Mouse (Mus musculus) neural tube, embryonic 12.5 days (tissue): ENCODE data around the gene Nans. TPM values are rescaled to one million over a fixed set of nuclear protein-coding genes. Genes with fewer than 3 reads are reported as not detected.

Source experiments
- ATAC-seq: fragments of 200-750 bp; cut with Nextera tagmentation; 2 replicates; pipeline ENCODE4 v1.8.0; 2017; ENCODE audit warnings: low read depth, mild to moderate bottlenecking, moderate TSS enrichment, moderate library complexity; ENCODE audit not compliant: low FRiP score
- H3K27ac ChIP-seq: fragments of 300-500 bp; sonication (generic); 2 replicates; pipeline ENCODE4 v1.5.1; 2016
- H3K27me3 ChIP-seq: fragments of 300-500 bp; sonication (generic); replicated peaks from 2 replicates; pipeline ENCODE4 v1.6.1; 2016; ENCODE audit warnings: mild to moderate bottlenecking
- H3K36me3 ChIP-seq: fragments of 300-500 bp; sonication (generic); 2 replicates; pipeline ENCODE4 v1.6.1; 2016; ENCODE audit warnings: mild to moderate bottlenecking
- H3K4me1 ChIP-seq: fragments of 300-500 bp; sonication (generic); 2 replicates; pipeline ENCODE4 v1.6.1; 2016
- H3K4me2 ChIP-seq: fragments of 300-500 bp; sonication (generic); replicated peaks from 2 replicates; pipeline ENCODE4 v1.6.1; 2016; ENCODE audit warnings: mild to moderate bottlenecking
- H3K4me3 ChIP-seq: fragments of 300-500 bp; sonication (generic); 2 replicates; pipeline ENCODE4 v1.5.1; 2016
- H3K9ac ChIP-seq: fragments of 300-500 bp; sonication (generic); 2 replicates; pipeline ENCODE4 v1.6.1; 2016; ENCODE audit warnings: mild to moderate bottlenecking
- H3K9me3 ChIP-seq: fragments of 300-500 bp; sonication (generic); 2 replicates; pipeline ENCODE4 v1.6.1; 2016; ENCODE audit warnings: mild to moderate bottlenecking
- WGBS: fragments of 180-500 bp; shearing (Covaris S2); methylation state at CpG from one replicate; pipeline ENCODE4 v1.1.7; 2016; 5-methylcytosine and 5-hydroxymethylcytosine counted together
- polyA plus RNA-seq: library from polyadenylated mRNA; unstranded; fragments of >200 nt; fragmentation: Nextera tagmentation; extraction: Ambion mirVana; gene quantifications from 2 replicates; pipeline ENCODE4 v1.2.1, GENCODE M21; 2016

The Nans gene
- polyA plus RNA-seq, 1 experiment from 2014 or later: 70.7 TPM

- WGBS: 63% methylated on average over 9 of the region's 9 CpGs
- H3K4me3 ChIP-seq: no peak overlapping the region
- H3K27ac ChIP-seq: no peak overlapping the region
- H3K27me3 ChIP-seq: peaks cover 34% of the 10 kb centered on the region
- no peak overlapping the region for H3K4me2 ChIP-seq
- no peak overlapping the region for H3K9ac ChIP-seq
- peaks cover 6% of the 10 kb centered on the region; the same call in 1 of the 2 replicates for H3K4me1 ChIP-seq
- no peaks in the 10 kb centered on the region for H3K36me3 ChIP-seq
- no peaks in the 10 kb centered on the region for H3K9me3 ChIP-seq
- no peak for ATAC-seq
These were observed 50.1 kb downstream of the Nans start for GRCm38 (mm10) chr4:46539167-46539566.

GRCm38 (mm10) chr4:46541707-46542106 lies 52.7 kb downstream of the Nans start:
- H3K4me2 ChIP-seq: no peak overlapping the region

GRCm38 (mm10) chr4:46543366-46544050 lies 54.5 kb downstream of the Nans start:
- no peak for ATAC-seq
- Histone ChIP-seq H3K4me3 (no peak overlapping the region), H3K4me1 (0 out of 2 replicates have a peak, but pooled peaks cover 4% of the 10 kb centered on the region), H3K27me3 (0 out of 2 replicates have a peak, but pooled peaks cover 3% of the 10 kb centered on the region), H3K36me3 (no peaks in the 10 kb centered on the region), H3K27ac (no peak overlapping the region), H3K9me3 (no peaks in the 10 kb centered on the region), H3K9ac (no peak overlapping the region), H3K4me2 (no peak overlapping the region)
- 94% methylated on average over 13 of the region's 13 CpGs for WGBS

More at GRCm38 (mm10) chr4:46541707-46542106, 52.7 kb downstream of the Nans start:
- no peak overlapping the region for H3K4me3 ChIP-seq
- no peak overlapping the region for H3K27ac ChIP-seq
- H3K27me3 ChIP-seq: peaks cover 12% of the 10 kb centered on the region
- 46% methylated on average over 9 of the region's 9 CpGs for WGBS
- no peak overlapping the region for H3K9ac ChIP-seq
- 0 out of 2 replicates have a peak, but pooled peaks cover 1% of the 10 kb centered on the region for H3K4me1 ChIP-seq
- ATAC-seq: no peak
- no peaks in the 10 kb centered on the region for H3K36me3 ChIP-seq
- H3K9me3 ChIP-seq: no peaks in the 10 kb centered on the region

DNA sequence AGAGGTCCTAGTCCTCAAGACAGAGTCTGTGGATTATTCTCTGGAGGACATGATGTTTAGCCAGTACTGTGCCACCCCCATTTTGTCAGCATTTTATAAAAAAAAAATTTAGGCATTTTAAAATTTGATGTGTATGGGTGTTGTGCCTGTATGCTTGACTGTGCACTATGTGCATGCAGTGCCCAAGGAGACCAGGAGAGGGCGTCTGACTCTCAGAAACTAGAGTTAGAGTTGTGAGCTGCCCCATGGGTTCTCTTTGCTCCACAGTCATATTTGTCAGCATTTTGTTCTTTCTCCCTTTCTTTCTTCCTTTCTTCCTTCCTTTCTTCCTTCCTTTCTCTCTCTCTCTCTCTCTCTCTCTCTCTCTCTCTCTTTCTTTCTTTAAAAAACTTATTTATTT lies 55.3 kb downstream of the Nans start:
- Histone ChIP-seq H3K9ac (no peak overlapping the region), H3K4me1 (0 out of 2 replicates have a peak, but pooled peaks cover 4% of the 10 kb centered on the region), H3K27ac (no peak overlapping the region), H3K27me3 (0 out of 2 replicates have a peak, but pooled peaks cover 3% of the 10 kb centered on the region), H3K36me3 (no peaks in the 10 kb centered on the region; the same call in 1 of the 2 replicates), H3K4me2 (no peak overlapping the region), H3K9me3 (no peaks in the 10 kb centered on the region), H3K4me3 (no peak overlapping the region)
- ATAC-seq: no peak
- 41% methylated on average over 1 of the region's 1 CpGs for WGBS

DNA sequence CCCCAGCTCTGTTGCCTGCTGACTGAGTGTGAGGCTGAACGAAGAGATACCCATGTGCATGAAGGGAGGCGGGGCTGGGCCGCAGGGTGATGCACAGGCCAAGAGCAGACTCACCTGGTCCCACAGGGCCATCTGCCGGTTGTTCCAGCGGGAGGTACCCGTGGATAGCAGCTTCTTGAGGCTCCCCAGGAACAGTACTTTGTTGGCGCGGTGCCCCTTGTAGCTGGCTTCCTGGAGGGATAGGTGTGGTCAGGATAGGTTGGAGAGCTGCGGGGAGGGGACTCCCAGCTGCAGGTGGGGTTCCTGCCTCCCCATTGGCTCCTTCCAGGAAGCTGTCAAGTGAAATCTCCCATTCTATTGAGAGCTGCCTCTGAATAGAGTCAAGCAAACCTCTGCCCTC lies 56.5 kb downstream of the Nans start:
- no peak for ATAC-seq
- WGBS: 11% methylated on average over 9 of the region's 9 CpGs

DNA sequence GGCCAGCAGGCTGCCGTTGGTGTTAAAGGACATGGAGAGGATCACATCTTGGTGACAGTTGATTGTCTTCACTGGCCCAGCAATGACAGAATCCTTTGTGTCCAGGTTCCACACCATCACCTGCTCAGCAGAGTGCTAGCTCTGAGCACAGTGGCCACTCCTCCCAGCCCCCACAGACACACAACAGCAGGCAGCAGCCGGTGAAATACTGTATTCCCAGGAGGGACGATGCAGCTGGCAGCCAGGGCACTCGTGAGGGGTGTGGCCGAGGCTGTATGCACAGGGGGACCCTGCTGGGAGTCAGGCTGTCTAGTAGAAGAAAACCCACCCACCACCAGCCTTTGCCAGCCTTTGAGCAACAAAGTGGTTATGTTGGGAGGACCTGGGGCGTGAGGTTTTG lies 57.7 kb downstream of the Nans start:
- Histone ChIP-seq H3K27ac (no peak overlapping the region), H3K4me2 (no peak overlapping the region), H3K36me3 (no peaks in the 10 kb centered on the region; the same call in 1 of the 2 replicates), H3K4me1 (0 out of 2 replicates have a peak, but pooled peaks cover 4% of the 10 kb centered on the region), H3K4me3 (no peak overlapping the region), H3K9me3 (no peaks in the 10 kb centered on the region), H3K9ac (no peak overlapping the region), H3K27me3 (0 out of 2 replicates have a peak, but pooled peaks cover 3% of the 10 kb centered on the region)
- WGBS: 31% methylated on average over 6 of the region's 6 CpGs
- no peak for ATAC-seq

More for the DNA sequence above, 56.5 kb downstream of the Nans start:
- Histone ChIP-seq H3K27me3 (0 out of 2 replicates have a peak, but pooled peaks cover 3% of the 10 kb centered on the region), H3K27ac (no peak overlapping the region), H3K36me3 (no peaks in the 10 kb centered on the region; the same call in 1 of the 2 replicates), H3K4me3 (no peak overlapping the region), H3K4me2 (no peak overlapping the region), H3K4me1 (0 out of 2 replicates have a peak, but pooled peaks cover 4% of the 10 kb centered on the region), H3K9ac (no peak overlapping the region), H3K9me3 (no peaks in the 10 kb centered on the region)

DNA sequence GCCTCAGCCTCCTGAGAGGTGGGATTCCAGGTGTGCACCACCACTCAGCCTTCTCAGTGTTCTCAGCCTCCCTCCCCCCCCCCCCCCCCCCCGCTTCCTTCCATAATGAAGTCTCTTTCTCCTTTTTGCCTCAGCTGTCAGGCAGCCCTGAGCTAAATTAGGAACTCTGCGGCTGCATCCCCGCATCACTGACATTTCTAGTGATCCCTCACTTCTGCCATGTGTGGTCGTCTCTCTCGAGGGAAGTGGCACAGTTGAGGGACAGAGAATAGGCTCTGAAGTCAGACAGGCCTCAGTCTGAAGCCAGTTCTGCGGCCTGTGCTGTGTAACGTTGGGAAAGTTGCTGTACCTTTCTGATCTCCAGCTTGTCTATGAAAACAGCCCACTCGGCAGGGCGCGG lies 60.9 kb downstream of the Nans start:
- Histone ChIP-seq H3K4me1 (0 out of 2 replicates have a peak, but pooled peaks cover 4% of the 10 kb centered on the region), H3K4me2 (no peak overlapping the region), H3K27me3 (0 out of 2 replicates have a peak, but pooled peaks cover 3% of the 10 kb centered on the region), H3K9ac (no peak overlapping the region), H3K9me3 (no peaks in the 10 kb centered on the region), H3K27ac (no peak overlapping the region), H3K4me3 (no peak overlapping the region), H3K36me3 (no peaks in the 10 kb centered on the region; the same call in 1 of the 2 replicates)
- WGBS: 81% methylated on average over 9 of the region's 10 CpGs
- no peak for ATAC-seq

- H3K4me3 ChIP-seq: no peak overlapping the region
- H3K9me3 ChIP-seq: no peaks in the 10 kb centered on the region
- H3K27ac ChIP-seq: no peak overlapping the region
- no peak overlapping the region for H3K4me2 ChIP-seq
- 0 out of 2 replicates have a peak, but pooled peaks cover 2% of the 10 kb centered on the region for H3K27me3 ChIP-seq
- no peak for ATAC-seq
- 0 out of 2 replicates have a peak, but pooled peaks cover 4% of the 10 kb centered on the region for H3K4me1 ChIP-seq
- H3K9ac ChIP-seq: no peak overlapping the region
- 66% methylated on average over 8 of the region's 8 CpGs for WGBS
- H3K36me3 ChIP-seq: no peaks in the 10 kb centered on the region; the same call in 1 of the 2 replicates
These were observed 61.4 kb downstream of the Nans start for GRCm38 (mm10) chr4:46550406-46550805.

Other genes starting within 250 kb of the Nans start
- not detected in 2 replicates for gene Foxe1, start 145.6 kb upstream of the Nans start, polyA plus RNA-seq
- gene Trmo, start 99.8 kb upstream of the Nans start, polyA plus RNA-seq: 8.5 and 10.3 TPM in 2 replicates
- 2.3 and 3.5 TPM in 2 replicates for gene Hemgn, start 75.7 kb upstream of the Nans start, polyA plus RNA-seq
- 194 and 196 TPM in 2 replicates for gene Anp32b, start 38.3 kb upstream of the Nans start, polyA plus RNA-seq
- 0.66 and 0.72 TPM in 2 replicates for gene Trim14, start 46.9 kb downstream of the Nans start, polyA plus RNA-seq
- gene Coro2a, start 113.0 kb downstream of the Nans start, polyA plus RNA-seq: 12.6 and 18.8 TPM in 2 replicates
- 0.97 and 1.5 TPM in 2 replicates for gene Tbc1d2, start 161.0 kb downstream of the Nans start, polyA plus RNA-seq